Mouse (Mus musculus): ENCODE measurements around the gene Cxcl14.

DNA sequence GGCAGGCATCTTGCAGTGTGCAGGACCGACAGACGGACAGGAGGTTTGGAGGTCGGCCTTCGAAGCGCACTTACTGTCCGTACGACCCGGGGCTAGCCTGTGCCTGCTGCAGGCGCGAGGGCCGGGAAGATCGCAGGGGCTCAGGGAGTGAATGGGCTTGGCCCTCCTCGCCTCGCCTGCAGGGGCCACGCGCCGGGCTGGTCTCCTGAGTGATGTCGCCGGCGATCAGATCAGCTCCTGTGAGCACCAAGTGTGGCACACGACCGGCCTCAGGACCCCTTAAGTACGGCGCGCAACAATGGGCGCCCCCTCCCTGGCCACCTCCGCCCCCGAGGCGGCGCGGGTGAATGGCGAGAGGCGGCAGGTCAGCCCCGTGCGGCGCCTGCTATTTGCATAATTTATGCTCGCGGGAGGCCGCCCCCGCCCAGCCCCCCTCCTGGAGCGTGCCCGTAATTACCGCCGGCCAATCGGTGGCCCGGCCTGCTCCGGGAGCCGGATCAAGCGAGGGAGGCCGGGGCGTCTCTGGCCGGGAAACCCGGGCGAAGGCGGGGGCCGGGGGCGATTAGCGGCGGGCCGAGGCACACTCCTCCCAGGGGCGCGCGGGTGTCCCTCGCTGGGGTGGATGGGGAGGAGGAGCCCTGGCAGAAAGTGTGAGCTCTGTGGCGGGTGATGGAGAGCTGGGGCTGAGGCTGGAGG lies 44.3 kb downstream of the Cxcl14 start, which contains the start of gene Neurog1:
- TF ChIP-seq CTCF (IDR thresholded peaks at IDR 0.05; ENCODE audit: low read depth), result no peak
- TF ChIP-seq EP300 (optimal IDR thresholded peaks at IDR 0.05), result no peak
